Mouse (Mus musculus) left cerebral cortex, postnatal 36 days (tissue): ENCODE results near the gene Tmem63c. TPM values are rescaled to one million over a fixed set of nuclear protein-coding genes. Genes with fewer than 3 reads are reported as not detected.

Experiments used
- DNase-seq, 2 experiments: peaks; one replicate each; pipeline ENCODE4 v3.0.0; 2021 to 2022; ENCODE audit warnings: low spot score in 2 of 2, mixed read lengths in 1 of 2
- intact Hi-C: fragments of 180-260 bp; cut with DNase I; formaldehyde crosslinking; loops from one replicate; pipeline ENCODE4 v1.15.1; 2025
- total RNA-seq, 2 experiments: library from RNA; stranded (reverse); gene quantifications; 2 replicates each; pipeline ENCODE4 v1.2.3; 2021

Gene Tmem63c
- total RNA-seq, 2 experiments from 2014 or later, result 37.7 to 40.2 TPM

DNA sequence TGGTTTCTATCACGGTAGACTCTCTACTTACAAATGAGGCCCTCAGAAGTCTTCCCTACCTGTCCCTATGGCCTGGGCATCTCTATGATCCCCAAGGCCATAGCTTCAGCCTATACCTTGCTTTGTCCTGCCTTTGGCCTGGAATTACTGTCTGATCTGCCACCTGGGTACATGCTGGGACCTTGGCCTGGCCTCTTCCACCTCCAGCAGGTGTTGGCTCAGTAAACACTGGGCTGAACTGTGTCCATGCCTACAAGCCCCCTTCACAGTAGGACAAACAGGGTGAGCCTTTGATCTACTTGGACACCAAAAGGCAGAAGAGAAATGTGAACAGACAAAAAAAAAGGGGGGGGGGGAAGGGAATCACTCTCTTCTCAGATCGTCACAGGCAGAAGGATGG lies 21.3 kb downstream of the Tmem63c start:
- intact Hi-C loops, result no loop called here

DNA sequence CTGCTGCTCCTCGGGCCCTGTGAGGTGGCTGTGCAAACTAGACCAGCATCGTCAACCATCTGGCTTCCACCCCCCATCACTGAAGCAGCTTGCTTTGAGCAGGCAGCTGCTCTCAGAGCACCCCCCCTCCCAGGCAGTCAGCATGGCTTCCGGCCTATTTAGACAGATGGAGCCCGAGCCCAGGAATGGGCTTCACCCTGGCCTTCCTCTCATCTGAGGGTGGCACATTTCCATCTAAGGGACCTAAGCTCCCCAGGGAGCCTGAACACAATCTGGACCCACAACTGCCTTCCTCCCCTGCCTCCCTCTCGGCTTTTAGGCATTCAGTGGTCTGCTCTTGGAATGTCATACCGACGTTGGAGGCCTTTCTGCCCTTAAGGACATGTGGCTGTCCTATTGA lies 22.1 kb downstream of the Tmem63c start:
- DNase-seq, result peak; percentile 58 to 62
- intact Hi-C loops, result no loop called here

More for the DNA sequence above, 21.3 kb downstream of the Tmem63c start:
- no peak for DNase-seq

DNA sequence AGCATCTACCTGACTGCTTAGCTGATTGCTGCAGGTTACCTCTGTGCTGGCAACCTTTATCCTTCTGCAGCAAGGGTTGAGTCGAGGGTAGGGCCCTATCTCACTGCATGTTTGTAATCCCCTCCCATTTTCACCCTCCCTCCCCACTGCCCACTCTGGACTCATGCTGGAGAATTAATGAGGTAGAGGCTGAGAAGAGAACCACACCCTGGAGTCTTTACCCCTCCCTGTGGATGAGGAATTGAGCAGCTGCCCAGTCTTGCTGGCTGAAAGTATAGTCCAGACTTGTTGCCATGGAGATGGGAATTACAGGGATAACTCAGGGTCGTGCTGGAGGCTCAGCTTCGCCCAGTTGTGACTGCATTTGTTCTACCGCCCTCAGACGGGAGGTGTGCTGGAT lies 23.6 kb downstream of the Tmem63c start:
- intact Hi-C loops, result loop anchor here (1.0 kb wide), 1 partner anchor 18 kb away; no protein-coding TSS in a partner anchor
- peak; percentile 50 to 61 for DNase-seq

GRCm38 (mm10) chr12:87047536-87047935 lies 26.4 kb downstream of the Tmem63c start:
- intact Hi-C loops, result no loop called here
- no peak for DNase-seq

DNA sequence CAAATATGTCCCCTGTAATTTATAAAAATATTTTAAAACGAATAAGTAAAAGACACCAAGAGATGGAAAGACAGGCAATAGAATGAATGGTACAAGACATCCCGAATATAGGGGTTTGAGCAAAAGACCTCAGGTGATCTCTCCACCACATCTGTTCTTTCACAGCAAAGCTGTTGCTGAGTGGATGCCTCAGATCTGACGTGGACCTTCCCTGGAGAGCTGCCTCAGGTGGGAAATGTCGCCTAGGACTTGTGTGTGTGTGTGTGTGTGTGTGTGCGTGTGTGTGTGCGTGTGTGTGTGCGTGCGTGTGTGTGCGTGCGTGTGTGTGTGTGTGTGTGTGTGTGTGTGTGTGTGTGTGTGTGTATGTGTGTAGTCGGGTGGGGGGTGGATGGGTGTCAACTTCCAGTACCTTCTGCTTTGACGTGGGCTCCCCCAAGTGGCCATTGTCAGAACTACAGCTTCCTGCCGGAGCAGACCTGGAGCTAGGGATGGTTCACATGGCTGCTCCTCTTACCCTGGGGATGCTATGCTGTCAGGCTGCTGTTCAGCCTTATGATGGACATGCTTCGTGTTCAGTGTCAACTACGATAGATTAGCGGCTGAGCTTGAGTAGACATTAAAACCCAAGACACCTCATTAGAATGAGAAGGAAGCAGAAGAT lies 31.7 kb downstream of the Tmem63c start:
- intact Hi-C loops, result loop anchor here (5.0 kb wide), 2 partner anchors 60 to 285 kb away; partner anchors contain the start of gene Zdhhc22
- DNase-seq, result peak; percentile 85 to 89

DNA sequence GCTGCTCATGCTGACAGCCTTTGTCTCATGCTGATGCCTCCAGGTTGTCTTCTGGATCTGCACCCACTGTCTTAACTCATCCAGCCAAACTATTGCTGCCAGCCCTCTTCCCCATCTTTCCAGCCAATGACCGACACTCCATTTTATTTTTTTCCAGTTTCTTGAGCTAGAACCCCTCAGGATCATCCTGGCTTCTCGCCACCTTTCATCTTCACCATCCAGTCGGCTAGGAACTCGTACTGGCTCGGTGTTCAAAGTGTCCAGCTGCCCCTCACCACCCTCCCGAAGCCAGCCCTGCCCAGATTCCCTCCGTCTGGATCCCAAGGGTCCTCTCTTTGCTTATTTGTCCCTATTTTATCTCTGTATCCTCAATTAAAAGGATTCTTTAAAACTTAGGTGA lies 33.7 kb downstream of the Tmem63c start:
- intact Hi-C loops, result loop anchor here (5.0 kb wide), 2 partner anchors 63 to 288 kb away; partner anchors contain the start of gene Zdhhc22

GRCm38 (mm10) chr12:87057066-87057465 lies 35.9 kb downstream of the Tmem63c start:
- intact Hi-C loops, result no loop called here
- DNase-seq, result no peak

More for the DNA sequence above, 33.7 kb downstream of the Tmem63c start:
- DNase-seq, result no peak

GRCm38 (mm10) chr12:87065446-87065845 lies 44.3 kb downstream of the Tmem63c start:
- intact Hi-C loops, result no loop called here
- no peak for DNase-seq

- DNase-seq, result no peak
- intact Hi-C loops, result no loop called here
These were observed 45.3 kb downstream of the Tmem63c start for GRCm38 (mm10) chr12:87066429-87066828.

DNA sequence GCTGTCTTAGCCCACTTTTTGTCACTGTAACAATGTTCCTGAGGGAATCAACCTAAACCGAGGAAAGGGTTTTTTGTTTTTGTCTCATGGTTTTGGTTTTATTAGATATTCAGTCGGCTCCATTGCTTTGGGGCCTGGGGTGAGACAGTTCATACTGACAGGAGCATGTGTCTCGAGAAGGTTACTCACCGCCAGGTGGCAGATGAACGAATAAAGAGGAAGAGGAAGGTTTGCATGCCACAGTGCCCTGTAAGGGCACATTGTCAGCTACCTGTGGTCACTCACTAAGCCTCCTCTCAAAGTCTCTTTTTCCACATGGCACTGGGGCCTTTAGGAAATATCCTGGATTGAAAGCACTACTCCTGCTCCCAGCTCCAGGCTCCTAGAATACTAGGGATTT lies 49.4 kb downstream of the Tmem63c start:
- DNase-seq, result no peak
- intact Hi-C loops, result no loop called here

GRCm38 (mm10) chr12:87076610-87077009 lies 55.5 kb downstream of the Tmem63c start:
- DNase-seq, result no peak
- intact Hi-C loops, result no loop called here

DNA sequence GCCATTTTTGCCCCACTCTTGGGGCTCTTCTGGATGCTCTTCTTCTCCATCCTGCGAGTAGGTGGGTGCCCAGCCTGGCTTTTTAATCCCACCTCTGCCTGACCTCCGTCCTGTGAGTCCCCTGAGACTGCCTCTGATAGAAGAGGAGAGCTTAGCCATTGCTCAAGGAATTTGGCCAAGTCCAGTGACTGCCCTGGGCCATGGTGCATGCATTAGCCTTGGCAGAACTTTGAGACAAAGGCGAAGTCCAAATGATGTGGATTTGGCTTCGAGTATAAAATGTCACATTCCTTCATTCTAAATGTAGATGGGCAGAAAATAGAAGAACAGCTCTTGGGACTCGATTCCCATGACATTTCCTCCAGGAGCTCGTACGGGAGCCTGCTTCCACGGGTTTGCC lies 61.7 kb downstream of the Tmem63c start:
- no peak for DNase-seq
- intact Hi-C loops, result no loop called here

DNA sequence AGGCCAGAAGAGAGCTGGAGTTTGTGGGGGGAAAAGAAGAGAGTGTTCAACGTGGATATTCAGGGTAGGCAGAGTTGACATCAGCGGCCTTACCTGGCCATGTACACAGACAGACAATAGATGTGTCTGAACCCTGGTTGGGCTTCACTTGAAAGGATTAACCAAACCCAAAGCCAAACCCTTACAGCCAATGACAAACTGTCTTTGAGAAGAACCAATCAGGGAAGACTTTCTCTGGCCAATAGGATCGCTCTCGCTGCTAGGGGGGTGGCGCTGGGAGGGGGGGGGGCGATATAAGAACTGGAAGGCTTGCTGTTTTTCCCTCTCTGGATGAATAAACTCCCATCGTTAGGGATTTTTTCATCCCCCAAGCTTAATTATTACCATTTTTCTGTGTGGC lies 66.1 kb downstream of the Tmem63c start:
- no peak for DNase-seq
- intact Hi-C loops, result no loop called here

DNA sequence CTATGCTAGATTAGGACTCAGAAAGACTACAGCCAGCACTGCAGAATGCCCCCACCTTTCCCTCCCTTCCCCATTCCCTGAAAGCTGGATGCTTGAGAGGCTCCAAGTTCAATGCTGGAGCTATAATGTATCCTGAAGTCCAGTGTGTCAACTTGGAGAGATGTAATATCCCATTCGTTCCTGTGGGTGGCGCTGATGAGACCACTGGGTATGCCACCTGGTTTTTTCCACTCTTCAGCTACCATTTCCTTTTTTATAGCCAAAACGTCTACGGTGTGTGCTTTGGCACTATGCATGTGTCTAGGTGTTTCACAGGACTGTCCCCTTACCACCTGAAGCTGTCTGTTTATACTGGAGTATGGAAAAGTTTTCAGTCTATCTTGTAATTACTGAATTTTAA lies 67.2 kb downstream of the Tmem63c start:
- intact Hi-C loops, result no loop called here
- DNase-seq, result no peak

DNA sequence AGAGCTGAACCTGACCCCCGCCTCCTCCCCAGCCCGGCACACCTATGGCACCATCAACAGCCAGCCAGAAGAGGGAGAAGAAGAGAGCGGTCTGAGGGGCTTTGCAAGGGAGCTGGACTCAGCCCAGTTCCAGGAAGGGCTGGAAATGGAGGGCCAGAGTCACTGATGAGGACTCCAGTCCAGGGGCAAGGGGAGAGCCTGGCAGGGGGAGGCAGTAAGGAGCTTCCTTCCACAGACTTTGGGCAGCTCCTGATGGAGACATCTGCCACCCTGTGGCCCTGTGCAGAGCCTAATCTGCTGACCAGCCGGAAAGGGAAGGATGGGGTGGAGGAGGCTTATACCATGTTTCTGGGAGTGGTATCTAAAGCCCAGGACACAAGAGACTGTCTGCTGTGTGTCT lies 68.1 kb downstream of the Tmem63c start:
- no peak for DNase-seq
- intact Hi-C loops, result no loop called here

DNA sequence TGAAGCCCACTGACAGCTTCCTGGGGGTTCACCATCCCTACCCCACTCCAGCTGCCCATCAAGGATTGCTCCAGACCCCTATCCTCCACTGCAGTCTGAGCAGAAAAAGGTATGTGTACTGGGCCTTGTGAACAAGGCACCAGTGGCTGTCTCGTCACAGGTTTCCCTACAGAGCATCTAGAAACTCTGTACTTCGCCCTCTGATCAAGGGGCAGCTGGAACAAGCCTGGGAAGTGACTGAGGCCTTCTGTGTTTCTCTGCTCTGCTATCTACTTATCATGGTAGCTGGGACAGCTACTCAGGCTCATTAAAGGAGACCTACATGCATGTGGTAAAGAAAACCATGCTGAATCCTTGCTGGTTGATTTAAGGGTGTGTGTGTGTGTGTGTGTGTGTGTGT lies 68.6 kb downstream of the Tmem63c start:
- intact Hi-C loops, result no loop called here

GRCm38 (mm10) chr12:87091916-87092315 lies 70.8 kb downstream of the Tmem63c start:
- intact Hi-C loops, result no loop called here
- no peak for DNase-seq

More for the DNA sequence above, 68.6 kb downstream of the Tmem63c start:
- DNase-seq, result no peak

DNA sequence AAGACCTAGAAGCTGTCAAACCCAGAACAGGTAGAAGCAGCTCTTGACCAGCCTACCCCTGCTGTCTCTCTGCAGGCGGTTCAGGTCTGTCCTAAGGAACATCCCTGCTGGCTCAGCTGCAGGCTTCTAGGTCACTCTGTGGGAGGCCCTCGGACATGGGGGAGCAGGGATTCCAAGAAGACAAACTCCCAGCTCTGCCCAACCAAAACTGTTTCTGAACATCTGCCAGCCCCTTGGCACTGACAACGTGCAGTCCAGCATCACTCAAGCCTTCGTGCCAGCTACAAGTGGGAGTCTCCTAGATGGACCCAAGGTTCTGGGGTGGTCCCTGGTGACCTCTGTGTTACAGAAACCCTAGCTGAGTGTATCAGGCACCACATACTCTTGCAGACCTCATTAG lies 72.1 kb downstream of the Tmem63c start:
- intact Hi-C loops, result no loop called here
- peak in 1 of 2 experiments; percentile 18 for DNase-seq

DNA sequence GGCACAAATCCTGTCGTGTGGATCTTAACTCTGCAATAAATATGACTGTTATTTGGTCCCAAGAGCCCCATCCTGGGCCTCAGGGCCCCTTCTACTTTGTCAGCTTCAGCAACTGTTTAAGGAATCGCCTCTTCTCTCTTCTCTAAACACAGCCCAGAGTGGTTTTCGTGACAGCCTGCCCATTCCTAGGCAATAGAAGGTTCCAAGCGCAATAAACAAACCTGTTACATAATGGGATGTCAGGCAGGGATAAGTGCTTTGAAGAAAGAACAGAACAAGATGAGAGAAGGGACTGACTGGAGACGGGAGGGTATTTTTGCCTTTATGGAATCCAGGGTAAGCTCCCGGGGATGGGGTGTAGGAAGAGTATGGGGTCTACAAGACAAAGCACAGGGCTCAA lies 72.5 kb downstream of the Tmem63c start:
- peak in 1 of 2 experiments; percentile 24 for DNase-seq
- intact Hi-C loops, result no loop called here

DNA sequence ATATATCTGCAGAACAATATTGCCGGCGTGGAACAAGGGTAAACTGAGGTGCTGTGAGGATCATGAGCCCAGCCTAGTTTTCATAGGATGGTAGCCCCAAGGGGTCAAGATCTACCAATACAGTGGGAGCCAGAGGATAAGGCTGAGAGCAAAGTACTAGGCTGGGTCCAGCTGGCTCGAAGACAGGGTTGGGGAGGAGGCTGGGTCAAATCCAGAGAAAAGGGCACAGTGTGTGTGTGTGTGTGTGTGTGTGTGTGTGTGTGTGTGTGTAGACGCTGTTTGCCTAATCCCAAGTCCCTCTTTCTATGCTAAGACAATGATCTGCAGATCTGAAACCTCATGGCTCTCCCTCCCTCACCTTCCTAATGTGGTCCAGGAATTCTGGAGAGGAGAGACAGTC lies 79.2 kb downstream of the Tmem63c start:
- intact Hi-C loops, result no loop called here
- DNase-seq, result no peak

DNA sequence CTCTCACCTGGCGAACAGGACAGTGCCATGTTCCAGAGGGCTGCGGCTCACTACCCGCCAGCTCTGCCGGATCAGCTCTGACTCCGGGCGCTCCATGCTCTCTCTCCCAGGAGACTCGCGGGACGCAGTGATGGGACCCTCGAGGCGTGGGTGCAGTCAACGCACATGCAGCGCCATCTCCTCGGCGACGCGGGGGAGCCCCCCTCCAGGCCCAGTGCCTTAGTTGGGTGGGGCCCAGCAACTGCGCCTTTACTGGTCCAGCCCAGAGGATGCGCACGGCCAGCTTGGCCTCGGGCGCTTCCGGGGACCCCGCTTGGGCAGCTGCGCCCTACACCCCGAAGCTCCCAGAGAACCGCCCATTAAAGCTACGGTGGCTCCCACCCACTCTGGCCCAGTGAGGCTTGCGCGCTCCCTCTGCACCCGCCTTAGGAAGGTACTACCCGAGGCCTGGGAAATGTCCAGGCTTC lies 81.1 kb downstream of the Tmem63c start, which contains the start of gene Ngb:
TSS of gene Ngb (minus strand) at position 375 of the 467 bp plus-strand sequence.
- DNase-seq, result no peak
- intact Hi-C loops, result no loop called here
